Mouse (Mus musculus) bone marrow, adult 2 months (tissue): ENCODE data around the gene Rgl3.

ENCODE experiments used
- CTCF ChIP-seq: fragments of 200-500 bp; IDR thresholded peaks from 2 replicates; pipeline ENCODE4 v1.5.1; 2011; ENCODE audit warnings: low read length, control low read depth; ENCODE audit not compliant: control insufficient read depth, insufficient read depth
- POLR2A ChIP-seq: fragments of 200-500 bp; IDR thresholded peaks from 2 replicates; pipeline ENCODE4 v1.6.1; 2011; ENCODE audit warnings: low read depth, mild to moderate bottlenecking, control low read depth, low read length, borderline replicate concordance; ENCODE audit not compliant: control insufficient read depth

DNA sequence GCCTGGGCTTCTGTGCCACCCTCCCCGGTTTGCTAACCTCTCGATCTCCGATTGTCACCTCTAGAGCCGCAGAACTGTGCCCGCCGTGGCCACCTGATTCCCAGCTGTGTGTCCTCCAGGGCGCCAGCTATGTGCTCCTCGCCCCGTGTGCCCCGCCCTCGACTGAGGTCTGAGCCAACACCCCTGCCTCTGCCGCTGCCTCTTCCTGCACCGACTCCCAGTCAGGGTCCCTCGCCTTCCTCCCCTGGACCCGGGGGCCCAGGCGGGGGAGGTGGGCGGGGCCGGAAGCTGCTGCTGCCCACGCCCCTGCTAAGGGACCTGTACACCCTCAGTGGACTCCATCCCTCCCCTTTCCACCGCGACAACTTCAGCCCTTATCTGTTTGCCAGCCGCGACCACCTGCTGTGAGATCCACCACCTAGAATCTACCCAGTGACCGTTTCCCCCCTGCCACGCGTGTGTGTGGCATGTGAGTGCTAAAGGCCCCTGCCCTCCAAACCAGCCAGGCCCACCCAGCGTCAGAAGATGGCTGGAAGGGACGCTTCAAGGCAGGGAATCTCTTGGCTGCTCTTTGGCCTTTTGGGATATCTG, 41.6 kb downstream of the Rgl3 start:
- TF ChIP-seq POLR2A (no peak), CTCF (no peak)
